Mouse (Mus musculus): ENCODE data around the gene Elovl6. TPM values are rescaled to one million over a fixed set of nuclear protein-coding genes. Genes with fewer than 3 reads are reported as not detected.

Elovl6 gene
- polyA plus RNA-seq, 3 experiments from 2014 or later, result 9.0 to 16.4 (median 11.1) TPM

GRCm38 (mm10) chr3:129648598-129648997 is 116.4 kb downstream of the Elovl6 start:
- ATAC-seq, result no peak

GRCm38 (mm10) chr3:129649586-129650292 is 117.6 kb downstream of the Elovl6 start:
- ATAC-seq, result no peak

- no peak for ATAC-seq
These were observed 118.1 kb downstream of the Elovl6 start for GRCm38 (mm10) chr3:129650293-129650612.

GRCm38 (mm10) chr3:129650931-129651330 is 118.8 kb downstream of the Elovl6 start:
- ATAC-seq, result no peak

GRCm38 (mm10) chr3:129651765-129652164 is 119.6 kb downstream of the Elovl6 start:
- no peak for ATAC-seq

GRCm38 (mm10) chr3:129652476-129652875 is 120.3 kb downstream of the Elovl6 start:
- ATAC-seq, result no peak

GRCm38 (mm10) chr3:129656540-129656939 is 124.4 kb downstream of the Elovl6 start:
- no peak for ATAC-seq

- no peak for ATAC-seq
These were observed 125.1 kb downstream of the Elovl6 start for GRCm38 (mm10) chr3:129657222-129657621.

GRCm38 (mm10) chr3:129657775-129658174 is 125.6 kb downstream of the Elovl6 start:
- no peak for ATAC-seq

GRCm38 (mm10) chr3:129658776-129659175 is 126.6 kb downstream of the Elovl6 start:
- ATAC-seq, result peak; percentile 92

- no peak for ATAC-seq
These were observed 131.8 kb downstream of the Elovl6 start for GRCm38 (mm10) chr3:129663906-129664305.

GRCm38 (mm10) chr3:129675923-129676322 is 143.8 kb downstream of the Elovl6 start:
- no peak for ATAC-seq

- no peak for ATAC-seq
These were observed 148.1 kb downstream of the Elovl6 start for GRCm38 (mm10) chr3:129680258-129680657.

GRCm38 (mm10) chr3:129681841-129682240 is 149.7 kb downstream of the Elovl6 start:
- no peak for ATAC-seq

GRCm38 (mm10) chr3:129682389-129682788 is 150.2 kb downstream of the Elovl6 start:
- no peak for ATAC-seq

- no peak for ATAC-seq
These were observed 151.0 kb downstream of the Elovl6 start for GRCm38 (mm10) chr3:129683060-129683679.

- no peak for ATAC-seq
These were observed 154.0 kb downstream of the Elovl6 start for GRCm38 (mm10) chr3:129686196-129686595.

- ATAC-seq, result peak; percentile 77
These were observed 154.7 kb downstream of the Elovl6 start for GRCm38 (mm10) chr3:129686698-129687333.

GRCm38 (mm10) chr3:129687429-129687828 is 155.3 kb downstream of the Elovl6 start:
- no peak for ATAC-seq

Other genes starting within 250 kb of the Elovl6 start
- not detected for gene Enpep, start 199.6 kb upstream of the Elovl6 start, polyA plus RNA-seq (2017; shearing (Covaris generic))
- 1 to 10 TPM in 1 of 3 experiments, under 1 TPM in 2; 0.55 to 3.2 (median 0.93) TPM for gene Egf, start 223.0 kb downstream of the Elovl6 start, polyA plus RNA-seq (2017; shearing (Covaris generic))